Mouse (Mus musculus) midbrain, embryonic 16.5 days (tissue): Measurements from ENCODE around the gene Tpm3. TPM values are rescaled to one million over a fixed set of nuclear protein-coding genes. Genes with fewer than 3 reads are reported as not detected.
"Not testable (repeated sequence)": the region's sequence is repeated elsewhere in the genome, so short reads cannot be mapped to it uniquely, and the experiment has no call there.

Experiments used
- ATAC-seq: fragments of 200-750 bp; cut with Nextera tagmentation; 2 replicates; pipeline ENCODE4 v1.8.0; 2017; ENCODE audit warnings: moderate TSS enrichment
- H3K27ac ChIP-seq: fragments of 300-500 bp; sonication (generic); 2 replicates; pipeline ENCODE4 v1.5.1; 2014; ENCODE audit warnings: mild to moderate bottlenecking, low read length, mixed read lengths
- H3K27me3 ChIP-seq: fragments of 300-500 bp; sonication (generic); 2 replicates; pipeline ENCODE4 v1.6.1; 2014; ENCODE audit warnings: low read depth, low read length, mixed read lengths; ENCODE audit not compliant: control insufficient read depth, insufficient read depth
- H3K36me3 ChIP-seq: fragments of 300-500 bp; sonication (generic); 2 replicates; pipeline ENCODE4 v1.6.1; 2014; ENCODE audit warnings: mild to moderate bottlenecking, low read length, moderate library complexity, mixed read lengths; ENCODE audit not compliant: control insufficient read depth, insufficient read depth
- H3K4me1 ChIP-seq: fragments of 300-500 bp; sonication (generic); 2 replicates; pipeline ENCODE4 v1.6.1; 2014; ENCODE audit warnings: mild to moderate bottlenecking, low read length, mixed read lengths; ENCODE audit not compliant: control insufficient read depth, insufficient read depth
- H3K4me2 ChIP-seq: fragments of 300-500 bp; sonication (generic); 2 replicates; pipeline ENCODE4 v1.6.1; 2014; ENCODE audit warnings: mild to moderate bottlenecking, low read length, mixed read lengths
- H3K4me3 ChIP-seq: fragments of 300-500 bp; sonication (generic); 2 replicates; pipeline ENCODE4 v1.5.1; 2014; ENCODE audit warnings: low read depth, mild to moderate bottlenecking, low read length, moderate library complexity, mixed read lengths
- H3K9ac ChIP-seq: fragments of 300-500 bp; sonication (generic); 2 replicates; pipeline ENCODE4 v1.6.1; 2014; ENCODE audit warnings: low read depth, low read length, mixed read lengths
- H3K9me3 ChIP-seq: fragments of 300-500 bp; sonication (generic); replicated peaks from 2 replicates; pipeline ENCODE4 v1.6.1; 2014; ENCODE audit warnings: mild to moderate bottlenecking, low read length, mixed read lengths; ENCODE audit not compliant: control insufficient read depth, poor library complexity, severe bottlenecking
- WGBS: fragments of 180-500 bp; shearing (Covaris S2); extraction: QIAGEN DNeasy Blood & Tissue Kit; methylation state at CpG from one replicate; pipeline ENCODE4 v1.1.7; 2014; 5-methylcytosine and 5-hydroxymethylcytosine counted together
- polyA plus RNA-seq: library from polyadenylated mRNA; unstranded; fragments of >200 nt; fragmentation: Nextera tagmentation; extraction: Ambion mirVana; gene quantifications from 2 replicates; pipeline ENCODE4 v1.2.1, GENCODE M21; 2015

Tpm3 gene
- polyA plus RNA-seq, 1 experiment from 2014 or later = 377 TPM

GRCm38 (mm10) chr3:90118132-90118790 is 45.8 kb downstream of the Tpm3 start:
- no peaks in the 10 kb centered on the region for H3K27me3 ChIP-seq
- H3K4me3 ChIP-seq = no peak overlapping the region
- WGBS = 93% methylated on average over 13 of the region's 13 CpGs
- H3K27ac ChIP-seq = no peak overlapping the region
- no peaks in the 10 kb centered on the region for H3K36me3 ChIP-seq
- H3K4me1 ChIP-seq = no peaks in the 10 kb centered on the region
- H3K4me2 ChIP-seq = no peak overlapping the region
- no peak overlapping the region for H3K9ac ChIP-seq
- ATAC-seq = no peak
- H3K9me3 ChIP-seq = no peaks in the 10 kb centered on the region

- H3K9me3 ChIP-seq, H3K27ac ChIP-seq, H3K4me3 ChIP-seq, H3K36me3 ChIP-seq, H3K4me2 ChIP-seq, H3K4me1 ChIP-seq, H3K27me3 ChIP-seq, ATAC-seq, H3K9ac ChIP-seq: not testable (repeated sequence)
- WGBS = 77% methylated on average over 5 of the region's 5 CpGs
These were observed 49.6 kb downstream of the Tpm3 start for GRCm38 (mm10) chr3:90122036-90122435.

- H3K4me3 ChIP-seq = no peak overlapping the region
- no peaks in the 10 kb centered on the region for H3K9me3 ChIP-seq
- no peak overlapping the region for H3K4me2 ChIP-seq
- H3K9ac ChIP-seq = no peak overlapping the region
- H3K36me3 ChIP-seq = no peaks in the 10 kb centered on the region
- ATAC-seq = no peak
- H3K27ac ChIP-seq = no peak overlapping the region
- WGBS = 90% methylated on average over 5 of the region's 5 CpGs
- no peaks in the 10 kb centered on the region for H3K27me3 ChIP-seq
- no peaks in the 10 kb centered on the region for H3K4me1 ChIP-seq
These were observed 53.3 kb downstream of the Tpm3 start for GRCm38 (mm10) chr3:90125710-90126109.

GRCm38 (mm10) chr3:90127881-90128280 is 55.4 kb downstream of the Tpm3 start:
- Histone ChIP-seq H3K4me3 (no peak overlapping the region), H3K36me3 (no peaks in the 10 kb centered on the region), H3K9ac (no peak overlapping the region), H3K27me3 (no peaks in the 10 kb centered on the region), H3K4me2 (no peak overlapping the region), H3K4me1 (no peaks in the 10 kb centered on the region), H3K9me3 (no peaks in the 10 kb centered on the region), H3K27ac (no peak overlapping the region)
- ATAC-seq = no peak
- WGBS = 92% methylated on average over 6 of the region's 6 CpGs

GRCm38 (mm10) chr3:90132745-90133144 is 60.3 kb downstream of the Tpm3 start:
- H3K4me1 ChIP-seq = no peaks in the 10 kb centered on the region
- H3K9me3 ChIP-seq = no peaks in the 10 kb centered on the region
- no peak overlapping the region for H3K9ac ChIP-seq
- 86% methylated on average over 3 of the region's 3 CpGs for WGBS
- no peaks in the 10 kb centered on the region for H3K27me3 ChIP-seq
- H3K4me2 ChIP-seq = no peak overlapping the region
- H3K36me3 ChIP-seq = no peaks in the 10 kb centered on the region
- no peak for ATAC-seq
- no peak overlapping the region for H3K4me3 ChIP-seq
- H3K27ac ChIP-seq = no peak overlapping the region

GRCm38 (mm10) chr3:90133331-90133730 is 60.9 kb downstream of the Tpm3 start:
- H3K9me3 ChIP-seq = no peaks in the 10 kb centered on the region
- H3K36me3 ChIP-seq = no peaks in the 10 kb centered on the region
- H3K9ac ChIP-seq = no peak overlapping the region
- H3K27ac ChIP-seq = no peak overlapping the region
- H3K27me3 ChIP-seq = no peaks in the 10 kb centered on the region
- no peak overlapping the region for H3K4me2 ChIP-seq
- no peak overlapping the region for H3K4me3 ChIP-seq
- H3K4me1 ChIP-seq = no peaks in the 10 kb centered on the region
- 90% methylated on average over 1 of the region's 1 CpGs for whole genome bisulfite sequencing
- no peak for ATAC-seq

GRCm38 (mm10) chr3:90134483-90134882 is 62.0 kb downstream of the Tpm3 start:
- Histone ChIP-seq H3K9me3 (no peaks in the 10 kb centered on the region), H3K27ac (no peak overlapping the region), H3K4me1 (no peaks in the 10 kb centered on the region), H3K4me3 (no peak overlapping the region), H3K27me3 (no peaks in the 10 kb centered on the region), H3K4me2 (no peak overlapping the region), H3K36me3 (no peaks in the 10 kb centered on the region), H3K9ac (no peak overlapping the region)
- ATAC-seq = no peak
- WGBS = 73% methylated on average over 3 of the region's 3 CpGs

- H3K27ac ChIP-seq = no peak overlapping the region
- H3K4me1 ChIP-seq = no peaks in the 10 kb centered on the region
- no peaks in the 10 kb centered on the region for H3K27me3 ChIP-seq
- H3K9ac ChIP-seq = no peak overlapping the region
- no peak overlapping the region for H3K4me2 ChIP-seq
- no peaks in the 10 kb centered on the region for H3K36me3 ChIP-seq
- H3K4me3 ChIP-seq = no peak overlapping the region
- H3K9me3 ChIP-seq = no peaks in the 10 kb centered on the region
- ATAC-seq = no peak
- WGBS = 87% methylated on average over 5 of the region's 5 CpGs
These were observed 62.5 kb downstream of the Tpm3 start for GRCm38 (mm10) chr3:90134993-90135392.

GRCm38 (mm10) chr3:90136660-90137059 is 64.2 kb downstream of the Tpm3 start:
- no peaks in the 10 kb centered on the region for H3K4me1 ChIP-seq
- no peak for ATAC-seq
- WGBS = 36% methylated on average over 13 of the region's 13 CpGs

More at GRCm38 (mm10) chr3:90136660-90137059, 64.2 kb downstream of the Tpm3 start:
- Histone ChIP-seq H3K9me3 (no peaks in the 10 kb centered on the region), H3K27ac (no peak overlapping the region), H3K4me3 (no peak overlapping the region), H3K36me3 (no peaks in the 10 kb centered on the region), H3K4me2 (no peak overlapping the region), H3K27me3 (no peaks in the 10 kb centered on the region), H3K9ac (no peak overlapping the region)
